24 mouse cellular contexts compared by ENCODE assay signal in the genomic region with DNA sequence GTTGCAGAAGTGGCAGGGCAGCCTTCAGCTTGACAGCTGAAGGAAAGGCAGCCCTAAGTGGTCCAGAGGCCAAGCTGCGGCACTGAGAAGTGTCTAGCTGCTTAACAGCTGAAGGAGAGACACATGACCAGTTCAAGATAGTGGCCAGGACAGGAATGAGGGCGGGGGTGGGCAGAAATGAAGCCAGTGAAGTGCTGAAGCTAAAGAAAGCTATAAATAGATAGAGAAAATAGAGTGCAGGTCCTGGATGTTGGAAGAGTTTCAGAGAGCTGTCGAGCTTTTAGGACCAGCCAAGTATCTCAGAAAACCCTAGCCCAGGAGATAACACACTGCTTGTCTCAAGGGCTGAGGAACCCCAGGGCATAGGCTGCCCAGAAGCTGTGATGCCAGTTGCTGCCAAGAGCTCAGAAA. TPM values are rescaled to one million over a fixed set of nuclear protein-coding genes. Genes with fewer than 3 reads are reported as not detected.
DNase-seq lines count a peak whose midpoint lies in the region; ATAC-seq lines count a peak whose summit lies in the region.
"Had no signal": no experiment of that assay in that cellular context is flagged by ENCODE, and none has a peak within 500 bp of the region (broad histone marks: within the 10 kb centered on the region; RNA-seq: fewer than 3 reads in every experiment).

No protein-coding gene starts in this region.

- H3K4me1 ChIP-seq in heart, embryonic 10.5 days, result peaks cover 21% of the 10 kb centered on the region
- H3K4me1 ChIP-seq: neural tube, embryonic 13.5 days had no signal

- no peaks in the 10 kb centered on the region for H3K36me3 ChIP-seq in heart, embryonic 10.5 days
- H3K36me3 ChIP-seq: neural tube, embryonic 13.5 days had no signal

- intact Hi-C loops in heart, postnatal 10 days (cut with DNase I), result no loop called here

- no peaks in the 10 kb centered on the region for H3K9me3 ChIP-seq in heart, embryonic 10.5 days
- H3K9me3 ChIP-seq: neural tube, embryonic 13.5 days had no signal

- 20% methylated on average over 3 of the region's 3 CpGs for WGBS in heart, embryonic 10.5 days

- no peaks in the 10 kb centered on the region for H3K27me3 ChIP-seq in heart, embryonic 10.5 days (ENCODE audit: insufficient read depth, poor library complexity, severe bottlenecking)
- H3K27me3 ChIP-seq: neural tube, embryonic 13.5 days had no signal

- H3K27ac ChIP-seq in heart, embryonic 10.5 days, result peak overlapping the region; percentile 79
- H3K27ac ChIP-seq: neural tube, embryonic 13.5 days had no signal

- H3K4me3 ChIP-seq in heart, embryonic 10.5 days, result peak overlapping the region; percentile 3; the same call in 1 of the 2 replicates
- H3K4me3 ChIP-seq: erythroblast, embryonic 14.5 days; neural tube, embryonic 13.5 days had no signal

- no peak for ATAC-seq in erythroid progenitor cell, adult 5-6 weeks (replicated peaks; ENCODE audit: low FRiP score, poor library complexity, severe bottlenecking)
- ATAC-seq: activated CD4-positive, CD25-positive, alpha-beta regulatory T cell, adult 4 months; forebrain, embryonic 16.5 days; liver, postnatal 0 days; Patski had no signal

- peak; percentile 18 for DNase-seq in NIH3T3 (ENCODE audit: low read depth)
- peak; percentile 91 for DNase-seq in heart, embryonic 10.5 days (ENCODE audit: low spot score)
- DNase-seq in heart, postnatal 10 days, result peak; percentile 31 to 50
- peak; percentile 42 for DNase-seq in lung, postnatal 36 days
- DNase-seq in urinary bladder, postnatal 10 days (ENCODE audit: low spot score), result no peak
- DNase-seq in testis, postnatal 14 days (ENCODE audit: low spot score), result no peak
- DNase-seq: adrenal gland, postnatal 36 days; B cell, adult 2 months; cerebellum, adult 2 months; gastrocnemius, postnatal 10 days; kidney, adult 8-10 months; kidney, postnatal 4 days; liver; liver, postnatal 0 days; right cerebral cortex, postnatal 25 days; thymus, postnatal 36 days had no signal

RNA-seq across cellular contexts. Expression of a gene that starts 20.3 kb away (rescaled TPM):
- 4.4 and 8.2 TPM in 2 replicates for polyA plus RNA-seq in heart, embryonic 10.5 days (2016; fragmentation: Nextera tagmentation; extraction: Ambion mirVana)
- 1 to 10 TPM; 1.3 to 1.5 TPM for total RNA-seq in heart, postnatal 10 days (2021)
- not detected in 2 replicates for total RNA-seq in erythroid progenitor cell, adult 5-6 weeks (2015; ENCODE audit: low replicate concordance)
- not detected in 2 replicates for total RNA-seq in erythroid progenitor cell, adult 5-6 weeks (2017; ENCODE audit: low replicate concordance)
- total RNA-seq: hematopoietic stem cell, adult 5-6 weeks; monocyte, adult 5-6 weeks had no signal
- polyA plus RNA-seq: erythroblast, embryonic 14.5 days; liver, postnatal 0 days had no signal

RNA-seq across cellular contexts. Expression of a gene that starts 24.1 kb away (rescaled TPM):
- polyA plus RNA-seq in heart, embryonic 10.5 days (2016; fragmentation: Nextera tagmentation; extraction: Ambion mirVana), result 22.0 and 28.4 TPM in 2 replicates
- total RNA-seq in heart, postnatal 10 days (2021), result 10 to 100 TPM; 41.6 to 44.0 TPM
- total RNA-seq in erythroid progenitor cell, adult 5-6 weeks (2015; ENCODE audit: low replicate concordance), result 13.7 and 17.2 TPM in 2 replicates
- total RNA-seq in erythroid progenitor cell, adult 5-6 weeks (2017; ENCODE audit: low replicate concordance), result 10.1 and 10.3 TPM in 2 replicates

RNA-seq across cellular contexts. Expression of a gene that starts 26.6 kb away (rescaled TPM):
- polyA plus RNA-seq in heart, embryonic 10.5 days (2016; fragmentation: Nextera tagmentation; extraction: Ambion mirVana), result 3.2 and 4.6 TPM in 2 replicates
- 1 to 10 TPM; 4.8 to 7.9 TPM for total RNA-seq in heart, postnatal 10 days (2021)
- total RNA-seq in erythroid progenitor cell, adult 5-6 weeks (2015; ENCODE audit: low replicate concordance), result not detected in 2 replicates
- total RNA-seq in erythroid progenitor cell, adult 5-6 weeks (2017; ENCODE audit: low replicate concordance), result 1.2 TPM in 1 of 2 replicates, not detected in the other

Comparison
In these comparisons a context has a peak if more than half of its experiments do, and no peak if none do; other contexts are left out.
1. DNase-seq: peak in NIH3T3 (single experiment), heart, embryonic 10.5 days (single experiment), heart, postnatal 10 days (2 of 2) and lung, postnatal 36 days (single experiment); none in urinary bladder, postnatal 10 days (single experiment) and testis, postnatal 14 days (single experiment).